Mouse (Mus musculus) adrenal gland, postnatal 14 days (tissue): Measurements from ENCODE around the gene Art3. TPM values are rescaled to one million over a fixed set of nuclear protein-coding genes. Genes with fewer than 3 reads are reported as not detected.

Experiments used
- DNase-seq: peaks from one replicate; pipeline ENCODE4 v3.0.0; 2021; ENCODE audit warnings: mixed read lengths
- total RNA-seq: library from RNA; stranded (reverse); gene quantifications from 2 replicates; pipeline ENCODE4 v1.2.3, GENCODE M21; 2021

Art3 gene
- total RNA-seq, 1 experiment from 2014 or later = 91.5 TPM

DNA sequence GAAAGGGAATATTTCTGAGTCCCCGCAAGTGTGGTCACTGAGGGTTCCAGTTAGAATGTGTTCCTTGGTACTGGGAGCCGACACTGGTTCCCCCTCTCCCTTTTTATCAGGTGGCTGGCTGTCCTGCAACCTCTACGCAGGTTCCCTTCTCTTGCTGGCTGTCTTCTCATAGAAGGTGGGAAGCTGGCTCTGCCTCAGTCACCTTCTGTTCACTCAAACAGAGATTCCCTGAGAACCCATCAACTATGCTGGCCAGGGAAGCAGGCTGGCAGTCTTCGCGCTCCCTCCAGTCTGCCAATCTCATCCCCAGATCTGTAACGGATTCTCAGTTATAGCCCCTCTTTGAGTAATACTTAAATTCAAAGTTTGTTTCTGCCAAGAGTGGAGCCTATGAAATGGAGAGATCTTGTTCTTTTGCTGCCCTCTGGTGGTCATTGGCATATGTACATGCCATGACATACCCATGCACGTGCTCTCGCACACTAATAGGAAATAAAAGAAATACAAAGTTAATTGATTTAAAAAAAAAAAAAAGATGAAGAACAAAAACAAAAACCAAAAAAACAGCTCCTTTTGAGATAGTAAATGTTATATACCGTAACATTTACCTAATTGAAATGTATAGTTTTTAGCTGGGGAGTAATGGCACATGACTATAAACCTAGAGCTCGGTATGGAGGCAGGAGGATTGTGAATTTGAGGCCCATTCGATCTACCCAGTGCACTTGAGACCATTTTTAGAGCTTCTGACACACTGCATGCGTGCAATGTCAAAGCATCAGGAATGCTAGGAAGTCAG, 50.1 kb downstream of the Art3 start:
- DNase-seq = peak; percentile 86

- DNase-seq = no peak
Observed at GRCm38 (mm10) chr5:92382349-92382679, 50.7 kb downstream of the Art3 start.

DNA sequence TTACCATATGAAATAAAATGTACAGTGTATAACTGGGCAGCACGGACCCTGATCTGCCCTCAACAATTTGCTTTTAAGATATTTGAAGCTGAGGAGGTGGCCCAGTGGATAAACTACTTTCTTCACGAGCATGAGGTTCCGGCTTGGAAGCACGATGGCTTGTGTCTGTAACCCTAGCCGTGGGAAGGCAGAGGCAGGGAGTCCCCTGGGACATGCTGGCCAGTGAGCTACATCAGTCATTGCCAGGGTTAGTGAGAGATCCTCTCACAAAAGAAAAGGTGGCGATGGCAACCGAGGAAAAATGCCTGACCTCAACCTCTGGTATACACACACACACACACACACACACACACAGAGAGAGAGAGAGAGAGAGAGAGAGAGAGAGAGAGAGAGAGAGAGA, 52.1 kb downstream of the Art3 start:
- peak; percentile 56 for DNase-seq

DNA sequence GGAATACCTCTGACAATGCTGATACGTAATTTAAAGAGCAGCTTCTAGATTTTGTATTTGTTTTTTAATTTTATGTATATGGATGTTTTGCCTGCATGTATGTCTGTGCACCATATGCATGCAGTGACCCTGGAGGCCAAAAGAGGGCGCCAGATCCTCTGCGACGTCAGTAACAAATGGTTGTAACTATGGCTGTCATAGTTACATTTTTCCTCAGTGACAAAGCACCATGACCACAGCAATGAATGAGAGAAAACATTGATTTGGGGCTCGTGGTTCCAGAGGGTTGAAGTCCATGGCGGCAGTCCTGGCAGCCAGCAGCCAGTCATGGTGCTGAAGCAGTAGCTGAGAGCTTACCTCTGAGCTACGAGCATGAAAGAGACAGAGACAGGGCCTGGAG, 53.2 kb downstream of the Art3 start:
- DNase-seq = peak; percentile 63

DNA sequence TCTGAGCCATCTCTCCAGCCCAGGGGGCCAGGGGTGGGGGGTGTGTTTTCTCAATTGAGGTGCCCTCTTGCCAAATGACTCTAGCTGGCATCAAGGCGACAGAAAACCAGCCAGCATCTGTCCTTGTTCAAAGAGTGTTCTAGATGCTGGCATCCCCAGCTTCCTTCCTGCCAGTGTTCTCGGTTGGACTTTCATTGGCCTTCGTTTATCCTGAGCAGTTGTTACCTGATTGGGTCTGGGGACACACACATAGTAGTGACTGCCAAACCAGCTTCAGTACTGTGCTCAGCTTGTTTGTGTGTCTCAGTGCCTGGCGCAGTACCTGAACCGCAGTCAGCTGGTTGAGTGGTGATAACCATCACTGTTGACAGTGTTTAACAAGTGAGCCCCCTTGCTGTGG, 54.5 kb downstream of the Art3 start:
- DNase-seq = peak; percentile 35

- DNase-seq = peak; percentile 41
Observed at GRCm38 (mm10) chr5:92386643-92387042, 55.0 kb downstream of the Art3 start.

DNA sequence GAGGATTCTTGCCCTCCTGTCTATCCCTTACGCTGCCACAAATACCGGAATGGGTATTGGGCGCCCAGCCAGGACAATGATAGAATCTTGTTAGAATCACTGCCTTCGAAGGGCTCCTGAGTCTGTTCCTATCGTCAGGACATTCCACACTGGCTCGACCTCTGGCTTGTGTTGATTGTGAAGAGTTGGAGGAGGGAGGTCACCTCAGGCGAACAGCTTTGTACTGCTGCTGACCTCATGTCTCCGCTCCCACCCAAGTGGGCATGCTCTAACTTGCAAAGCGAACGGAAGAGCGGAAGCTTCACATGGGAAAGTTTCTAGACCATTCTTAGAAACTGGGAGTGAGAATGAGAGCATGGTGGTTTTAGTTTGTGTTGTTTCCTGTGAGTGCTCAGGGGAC, 55.8 kb downstream of the Art3 start:
- DNase-seq = peak; percentile 79

- no peak for DNase-seq
Observed at GRCm38 (mm10) chr5:92389977-92390376, 58.4 kb downstream of the Art3 start.

DNA sequence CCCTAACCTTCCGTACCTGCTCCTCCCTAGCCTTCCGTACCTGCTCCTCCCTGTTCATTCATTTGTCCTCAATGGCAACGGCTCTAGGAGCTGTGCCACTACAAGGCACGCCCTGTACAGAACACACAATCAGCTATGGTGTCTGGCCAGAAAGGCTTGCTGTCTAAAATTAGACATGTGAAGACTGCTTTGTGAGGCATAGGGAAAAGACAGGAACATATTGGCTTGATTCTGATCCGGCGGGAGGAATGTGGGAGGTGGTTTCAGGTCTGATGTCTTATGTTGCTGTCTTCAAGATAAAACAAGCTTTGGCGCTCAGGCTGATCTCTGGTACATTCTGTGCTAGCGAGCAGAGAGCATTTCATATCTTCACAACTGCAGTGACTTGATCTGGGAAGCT, 59.0 kb downstream of the Art3 start:
- DNase-seq = no peak

- no peak for DNase-seq
Observed at GRCm38 (mm10) chr5:92392542-92392941, 60.9 kb downstream of the Art3 start.

DNA sequence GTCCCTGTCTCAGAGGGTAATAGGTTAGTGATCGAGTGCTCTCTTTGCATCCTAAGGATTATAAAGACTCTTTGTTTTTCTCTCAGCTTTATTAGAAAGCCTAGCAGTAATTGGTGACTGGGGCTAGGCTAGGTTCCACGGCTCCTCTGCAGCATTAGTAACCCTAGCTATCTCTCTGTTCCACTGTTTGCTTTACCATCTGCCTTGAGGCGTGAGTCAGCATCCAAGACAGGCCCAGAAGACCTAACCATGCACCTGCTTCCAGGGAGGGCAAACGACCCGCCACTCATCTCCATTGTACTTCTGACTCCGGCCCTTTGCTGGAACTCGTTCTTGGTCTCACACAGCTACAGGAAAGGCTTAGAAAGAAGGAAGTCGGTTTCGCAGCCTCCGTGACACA, 62.2 kb downstream of the Art3 start:
- DNase-seq = no peak

- no peak for DNase-seq
Observed at GRCm38 (mm10) chr5:92395764-92396163, 64.1 kb downstream of the Art3 start.

DNA sequence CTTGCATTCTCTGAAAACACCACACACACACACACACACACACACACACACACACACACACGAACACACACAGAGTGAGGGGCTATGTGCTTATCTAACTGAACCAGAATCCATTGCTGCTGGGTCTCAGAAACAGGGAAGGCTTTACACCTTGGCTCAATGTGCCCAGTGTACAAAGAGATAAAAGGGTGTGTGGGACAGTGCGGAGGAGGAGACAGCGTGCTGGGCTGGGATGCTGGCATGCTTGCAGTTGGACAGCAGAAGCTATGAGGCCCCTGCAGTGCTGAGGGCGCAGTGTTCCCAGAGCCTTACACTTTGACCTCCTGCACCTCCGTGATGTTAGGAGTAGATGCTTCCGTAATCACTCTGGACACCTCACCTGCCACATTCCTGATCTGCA, 64.8 kb downstream of the Art3 start:
- no peak for DNase-seq

GRCm38 (mm10) chr5:92398153-92398552, 66.5 kb downstream of the Art3 start:
- peak; percentile 88 for DNase-seq

- DNase-seq = no peak
Observed at GRCm38 (mm10) chr5:92402816-92403215, 71.2 kb downstream of the Art3 start.

DNA sequence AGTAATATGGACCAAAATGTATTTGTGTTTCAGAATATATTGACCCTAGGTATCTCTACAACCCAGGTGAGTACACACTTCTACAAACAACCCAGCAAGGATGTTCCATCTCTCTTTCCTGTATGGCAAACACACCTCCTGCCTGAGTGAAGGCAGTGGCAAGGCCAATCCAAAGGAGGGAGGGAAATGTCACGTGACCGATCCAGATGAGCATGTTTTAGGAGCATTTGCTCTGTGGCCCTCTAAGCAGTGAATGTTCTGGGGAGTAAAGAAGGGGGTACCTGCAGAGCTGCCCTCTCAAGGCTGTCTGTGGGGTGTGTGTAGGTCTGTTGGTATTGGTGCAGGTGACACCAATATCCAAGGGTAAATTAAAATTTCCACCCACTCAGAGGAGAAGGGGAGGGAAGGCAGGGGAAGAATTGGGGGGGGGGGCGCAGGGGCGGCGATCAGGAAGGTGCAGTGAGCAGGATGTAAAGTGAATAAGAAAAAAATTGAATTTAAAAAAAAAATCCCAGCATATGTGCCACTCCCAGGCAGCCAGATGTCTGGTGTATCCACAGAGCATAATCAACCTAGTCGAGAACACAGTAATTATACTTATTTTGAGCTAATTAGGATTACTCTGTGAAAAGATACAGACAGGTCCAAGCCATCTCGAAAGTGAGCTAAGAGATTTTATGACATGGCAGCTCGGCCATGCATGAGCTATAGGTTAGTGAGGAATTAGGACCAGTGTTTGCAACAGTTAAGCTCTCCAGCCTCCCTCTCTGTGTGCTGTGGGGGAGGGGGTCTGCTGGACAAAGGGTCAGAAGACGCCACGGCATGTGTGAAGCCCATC, 72.2 kb downstream of the Art3 start:
- no peak for DNase-seq

GRCm38 (mm10) chr5:92404400-92404678, 72.7 kb downstream of the Art3 start:
- DNase-seq = no peak

DNA sequence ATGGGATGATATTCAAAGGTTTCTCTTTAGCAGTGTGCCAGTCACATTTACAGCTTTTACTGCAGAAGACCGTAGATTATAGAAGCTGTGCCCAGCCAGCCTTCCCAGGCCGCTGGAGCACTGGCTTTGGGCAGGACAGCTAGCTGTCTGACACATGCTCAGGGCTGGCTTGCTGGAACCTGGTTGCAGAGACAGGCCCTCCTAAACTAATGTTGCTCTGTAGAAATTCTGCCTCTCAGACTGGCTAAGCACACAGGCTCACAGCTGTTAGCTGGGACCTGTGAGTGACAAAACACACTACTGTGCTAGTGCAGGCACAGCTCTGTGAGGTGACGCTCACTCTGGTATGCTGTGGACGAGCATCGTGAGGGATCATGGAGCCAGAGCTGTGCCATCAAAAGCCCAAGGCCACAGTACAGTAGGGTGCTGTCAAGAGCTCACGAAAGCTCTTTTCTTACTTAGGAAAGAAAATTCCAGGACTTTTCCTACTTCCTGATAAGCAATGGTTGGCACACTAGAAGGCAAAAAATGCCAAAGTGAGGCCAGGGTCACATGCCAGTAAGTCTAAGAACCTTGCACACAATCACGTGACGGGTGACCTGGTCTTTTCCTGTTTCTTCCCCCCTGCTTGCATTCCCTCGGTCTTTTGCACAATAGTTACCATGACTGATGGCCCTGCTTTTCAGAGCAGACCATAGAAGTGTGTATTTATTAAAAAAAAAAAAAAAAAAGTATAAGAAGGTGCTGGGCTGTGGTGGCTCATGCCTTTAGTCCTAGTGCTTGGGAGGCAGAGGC, 77.9 kb downstream of the Art3 start:
- peak; percentile 75 for DNase-seq

GRCm38 (mm10) chr5:92410486-92410885, 78.9 kb downstream of the Art3 start:
- no peak for DNase-seq

GRCm38 (mm10) chr5:92411461-92412140, 80.0 kb downstream of the Art3 start:
- no peak for DNase-seq

GRCm38 (mm10) chr5:92413271-92413981, 81.8 kb downstream of the Art3 start:
- no peak for DNase-seq

GRCm38 (mm10) chr5:92413982-92414375, 82.4 kb downstream of the Art3 start:
- no peak for DNase-seq
